9 mouse cellular contexts compared by ENCODE assay signal in the genomic region with DNA sequence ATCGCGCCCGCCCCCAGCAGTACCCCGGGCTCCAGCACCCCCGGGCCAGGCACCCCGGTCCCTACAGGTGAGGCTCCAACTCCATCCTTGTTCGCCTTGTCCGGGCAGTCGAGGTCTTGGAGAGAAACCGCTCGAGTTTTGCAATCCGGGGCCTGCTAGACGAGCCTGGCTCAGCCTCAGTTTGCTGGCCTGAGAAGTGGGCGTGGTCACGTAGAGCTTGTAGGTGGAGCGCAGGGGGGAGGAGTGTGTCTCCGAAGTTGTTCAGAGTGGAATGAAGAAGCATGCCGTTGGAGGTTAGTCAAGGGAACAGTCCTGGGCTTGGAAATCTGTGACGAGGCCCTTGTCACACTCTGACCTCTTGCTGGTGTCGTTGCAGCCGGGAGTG. TPM values are rescaled to one million over a fixed set of nuclear protein-coding genes. Genes with fewer than 3 reads are reported as not detected.
DNase-seq lines count a peak whose midpoint lies in the region; ATAC-seq and TF ChIP-seq lines count a peak whose summit lies in the region.
"Had no signal": no experiment of that assay in that cellular context is flagged by ENCODE, and none has a peak within 500 bp of the region (broad histone marks: within the 10 kb centered on the region; RNA-seq: fewer than 3 reads in every experiment).

No protein-coding gene starts in this region.

- no peaks in the 10 kb centered on the region for H3K9me3 ChIP-seq in heart, embryonic 12.5 days (replicated peaks)
- no peaks in the 10 kb centered on the region for H3K9me3 ChIP-seq in MEL (replicated peaks; ENCODE audit: insufficient read depth, low read length)
- no peaks in the 10 kb centered on the region for H3K9me3 ChIP-seq in intestine, embryonic 15.5 days

- H3K27ac ChIP-seq in heart, embryonic 12.5 days (ENCODE audit: poor library complexity, severe bottlenecking), result peak overlapping the region; percentile 78
- peak overlapping the region; percentile 76 for H3K27ac ChIP-seq in MEL (ENCODE audit: control insufficient read depth, low read depth, low read length)
- peak overlapping the region; percentile 21; the same call in 1 of the 2 replicates for H3K27ac ChIP-seq in embryonic fibroblast, embryonic 13.5 days (ENCODE audit: insufficient read depth, low read length)
- H3K27ac ChIP-seq in intestine, embryonic 15.5 days, result peak overlapping the region; percentile 87

- H3K27me3 ChIP-seq in heart, embryonic 12.5 days (replicated peaks), result peaks cover 30% of the 10 kb centered on the region
- no peaks in the 10 kb centered on the region for H3K27me3 ChIP-seq in MEL (ENCODE audit: control insufficient read depth in 1 of 2, insufficient read depth in 2 of 2, low read length in 2 of 2)
- peaks cover 10% of the 10 kb centered on the region for H3K27me3 ChIP-seq in intestine, embryonic 15.5 days (replicated peaks)

- no peak for TF ChIP-seq RAD21 in MEL (IDR thresholded peaks at IDR 0.05; ENCODE audit: low read depth, low read length)

- no peaks in the 10 kb centered on the region for H3K36me3 ChIP-seq in heart, embryonic 12.5 days
- H3K36me3 ChIP-seq in MEL (ENCODE audit: control insufficient read depth in 1 of 2, insufficient read depth in 2 of 2, low read length in 2 of 2), result peaks cover 0 to 13% of the 10 kb centered on the region in 2 experiments; a peak in 2 of 4 replicates
- H3K36me3 ChIP-seq in intestine, embryonic 15.5 days, result no peaks in the 10 kb centered on the region

- TF ChIP-seq POLR2A in MEL (IDR thresholded peaks at IDR 0.05; ENCODE audit: control insufficient read depth in 1 of 2, insufficient read depth in 1 of 2, low read depth in 1 of 2, low read length in 2 of 2, poor library complexity in 1 of 2), result peak in 1 of 2 experiments; percentile 50; a peak in 1 of 4 replicates
- peak; percentile 1; the same call in 1 of the 2 replicates for TF ChIP-seq POLR2A in embryonic fibroblast, embryonic 13.5 days (IDR thresholded peaks at IDR 0.05; ENCODE audit: low read depth, low read length)
- no peak for TF ChIP-seq POLR2A in lung, adult 2 months (IDR thresholded peaks at IDR 0.05; ENCODE audit: borderline replicate concordance, extremely low read depth, low read depth, low read length)

- H3K4me1 ChIP-seq in heart, embryonic 12.5 days (replicated peaks), result peaks cover 41% of the 10 kb centered on the region
- peaks cover 0 to 24% of the 10 kb centered on the region in 2 experiments; a peak in 3 of 4 replicates for H3K4me1 ChIP-seq in MEL (ENCODE audit: control insufficient read depth in 1 of 2, insufficient read depth in 2 of 2, low read length in 2 of 2)
- H3K4me1 ChIP-seq in embryonic fibroblast, embryonic 13.5 days (ENCODE audit: control insufficient read depth, insufficient read depth, low read length), result peaks cover 5% of the 10 kb centered on the region; the same call in 1 of the 2 replicates
- H3K4me1 ChIP-seq in intestine, embryonic 15.5 days (replicated peaks), result peaks cover 41% of the 10 kb centered on the region
- H3K4me1 ChIP-seq in lung, adult 2 months (ENCODE audit: control insufficient read depth, insufficient read depth, low read length), result peaks cover 13% of the 10 kb centered on the region

- TF ChIP-seq CTCF in MEL (IDR thresholded peaks at IDR 0.05 in 2 of 3, conservative IDR thresholded peaks at IDR 0.05 in 1 of 3; ENCODE audit: control insufficient read depth in 1 of 3, insufficient read depth in 1 of 3, low read depth in 2 of 3, low read length in 3 of 3, poor library complexity in 1 of 3, severe bottlenecking in 1 of 3), result no peak
- no peak for TF ChIP-seq CTCF in embryonic fibroblast, embryonic 13.5 days (IDR thresholded peaks at IDR 0.05; ENCODE audit: borderline replicate concordance, insufficient read depth, low read length)
- TF ChIP-seq CTCF in lung, adult 2 months (IDR thresholded peaks at IDR 0.05; ENCODE audit: insufficient read depth, low read length), result no peak

- H3K4me2 ChIP-seq in heart, embryonic 12.5 days, result peak overlapping the region; percentile 74
- H3K4me2 ChIP-seq in intestine, embryonic 15.5 days (replicated peaks), result peak overlapping the region; percentile 95

- TF ChIP-seq EP300 in MEL (IDR thresholded peaks at IDR 0.05; ENCODE audit: low read depth in 1 of 2, low read length in 2 of 2), result no peak

- H3K9ac ChIP-seq in heart, embryonic 12.5 days, result peak overlapping the region; percentile 66
- peak overlapping the region; percentile 80 for H3K9ac ChIP-seq in MEL (ENCODE audit: control insufficient read depth, low read depth, low read length, poor library complexity, severe bottlenecking)
- peak overlapping the region; percentile 57 for H3K9ac ChIP-seq in intestine, embryonic 15.5 days

- peaks cover 8% of the 10 kb centered on the region for H3K79me2 ChIP-seq in MEL (ENCODE audit: control insufficient read depth, insufficient read depth, low read length, poor library complexity)

- ATAC-seq in heart, embryonic 12.5 days (ENCODE audit: insufficient number of reproducible peaks, low FRiP score), result peak; percentile 76
- ATAC-seq in intestine, embryonic 15.5 days, result peak; percentile 69

- peak overlapping the region; percentile 69 for H3K4me3 ChIP-seq in heart, embryonic 12.5 days
- H3K4me3 ChIP-seq in MEL (ENCODE audit: control insufficient read depth in 1 of 2, insufficient read depth in 1 of 2, low read depth in 2 of 2, low read length in 2 of 2), result peak overlapping the region; percentile 72 to 93
- peak overlapping the region; percentile 58 for H3K4me3 ChIP-seq in embryonic fibroblast, embryonic 13.5 days (ENCODE audit: insufficient read depth, low read length)
- H3K4me3 ChIP-seq in intestine, embryonic 15.5 days (replicated peaks), result peak overlapping the region; percentile 66
- peak overlapping the region; percentile 72 for H3K4me3 ChIP-seq in lung, adult 2 months (replicated peaks; ENCODE audit: extremely low read depth, low read depth, low read length)

- WGBS in heart, embryonic 12.5 days, result under 1% methylated on average over 21 of the region's 21 CpGs
- WGBS in intestine, embryonic 15.5 days, result 2% methylated on average over 21 of the region's 21 CpGs
- WGBS in lung, adult 2 months, result 2% methylated on average over 21 of the region's 21 CpGs

- DNase-seq in heart, adult 9 months (ENCODE audit: low spot score in 2 of 2), result no peak
- peak; percentile 95 for DNase-seq in MEL (ENCODE audit: low read depth, low spot score)
- no peak for DNase-seq in lung, adult 2 months
- peak; percentile 85 for DNase-seq in skeletal muscle tissue, adult 2 months (ENCODE audit: low read depth, low spot score)
- DNase-seq in cerebellum, postnatal 10 days, result no peak

TF ChIP-seq in MEL, 35 proteins besides CTCF, POLR2A, EP300 and RAD21 (continues in another document):
- TF ChIP-seq ZMIZ1 (IDR thresholded peaks at IDR 0.05; ENCODE audit: low read depth, low read length) (no peak), ETS1 (IDR thresholded peaks at IDR 0.05; ENCODE audit: low read depth, low read length) (peak; percentile 27; the same call in 1 of the 2 replicates), MXI1 (IDR thresholded peaks at IDR 0.05; ENCODE audit: low read depth, low read length) (peak; percentile 89; the same call in 1 of the 2 replicates)

RNA-seq across cellular contexts. Expression of a gene that starts 0.5 kb away (rescaled TPM):
- polyA plus RNA-seq in heart, embryonic 12.5 days (2016; fragmentation: Nextera tagmentation; extraction: Ambion mirVana), result 54.4 and 57.6 TPM in 2 replicates
- 53.4 and 53.5 TPM in 2 replicates for total RNA-seq in MEL (2012; rRNA removed)
- 10 to 100 TPM in 1 of 2 experiments, not detected in 1; 97.6 TPM for polyA plus RNA-seq in MEL (2012; ENCODE audit: insufficient read depth in 1 of 2, insufficient read length in 2 of 2, low read depth in 1 of 2, low replicate concordance in 2 of 2, missing spikeins in 1 of 2)
- polyA plus RNA-seq in embryonic fibroblast, embryonic 13.5 days (2011; ENCODE audit: insufficient read length, low read depth, missing spikeins), result 25.1 and 32.1 TPM in 2 replicates
- 127 and 147 TPM in 2 replicates for polyA plus RNA-seq in intestine, embryonic 15.5 days (2015; fragmentation: Nextera tagmentation; extraction: Ambion mirVana)
- polyA plus RNA-seq in lung, adult 2 months (2012; rRNA removed), result 200 and 245 TPM in 2 replicates

RNA-seq across cellular contexts. Expression of a gene that starts 2.4 kb away (rescaled TPM):
- polyA plus RNA-seq in heart, embryonic 12.5 days (2016; fragmentation: Nextera tagmentation; extraction: Ambion mirVana), result 23.3 and 23.5 TPM in 2 replicates
- 18.4 and 25.3 TPM in 2 replicates for total RNA-seq in MEL (2012; rRNA removed)
- 10 to 100 TPM in 1 of 2 experiments, not detected in 1; 51.2 TPM for polyA plus RNA-seq in MEL (2012; ENCODE audit: insufficient read depth in 1 of 2, insufficient read length in 2 of 2, low read depth in 1 of 2, low replicate concordance in 2 of 2, missing spikeins in 1 of 2)
- polyA plus RNA-seq in embryonic fibroblast, embryonic 13.5 days (2011; ENCODE audit: insufficient read length, low read depth, missing spikeins), result 14.5 and 19.5 TPM in 2 replicates
- polyA plus RNA-seq in intestine, embryonic 15.5 days (2015; fragmentation: Nextera tagmentation; extraction: Ambion mirVana), result 13.8 and 20.9 TPM in 2 replicates
- polyA plus RNA-seq in lung, adult 2 months (2012; rRNA removed), result 152 and 163 TPM in 2 replicates

RNA-seq across cellular contexts. Expression of a gene that starts 16.1 kb away (rescaled TPM):
- polyA plus RNA-seq in heart, embryonic 12.5 days (2016; fragmentation: Nextera tagmentation; extraction: Ambion mirVana), result not detected in 2 replicates
- not detected in 2 replicates for total RNA-seq in MEL (2012; rRNA removed)
- under 1 TPM in 1 of 2 experiments, not detected in 1; 0.14 TPM for polyA plus RNA-seq in MEL (2012; ENCODE audit: insufficient read depth in 1 of 2, insufficient read length in 2 of 2, low read depth in 1 of 2, low replicate concordance in 2 of 2, missing spikeins in 1 of 2)
- not detected in 2 replicates for polyA plus RNA-seq in embryonic fibroblast, embryonic 13.5 days (2011; ENCODE audit: insufficient read length, low read depth, missing spikeins)
- 1.7 and 2.8 TPM in 2 replicates for polyA plus RNA-seq in intestine, embryonic 15.5 days (2015; fragmentation: Nextera tagmentation; extraction: Ambion mirVana)
- 0.86 and 0.91 TPM in 2 replicates for polyA plus RNA-seq in lung, adult 2 months (2012; rRNA removed)
- total RNA-seq: gastrocnemius, postnatal 4 days had no signal

RNA-seq across cellular contexts. Expression of a gene that starts 28.2 kb away (rescaled TPM):
- polyA plus RNA-seq in heart, embryonic 12.5 days (2016; fragmentation: Nextera tagmentation; extraction: Ambion mirVana), result 80.4 and 82.6 TPM in 2 replicates
- 37.8 and 40.0 TPM in 2 replicates for total RNA-seq in MEL (2012; rRNA removed)
- polyA plus RNA-seq in MEL (2012; ENCODE audit: insufficient read depth in 1 of 2, insufficient read length in 2 of 2, low read depth in 1 of 2, low replicate concordance in 2 of 2, missing spikeins in 1 of 2), result 100 to 1,000 TPM in 1 of 2 experiments, not detected in 1; 101 TPM
- 63.9 and 72.7 TPM in 2 replicates for polyA plus RNA-seq in embryonic fibroblast, embryonic 13.5 days (2011; ENCODE audit: insufficient read length, low read depth, missing spikeins)
- 75.0 and 80.7 TPM in 2 replicates for polyA plus RNA-seq in intestine, embryonic 15.5 days (2015; fragmentation: Nextera tagmentation; extraction: Ambion mirVana)
- 108 and 123 TPM in 2 replicates for polyA plus RNA-seq in lung, adult 2 months (2012; rRNA removed)

RNA-seq across cellular contexts. Expression of a gene that starts 38.1 kb away (rescaled TPM):
- 0.69 TPM in 1 of 2 replicates, not detected in the other for polyA plus RNA-seq in heart, embryonic 12.5 days (2016; fragmentation: Nextera tagmentation; extraction: Ambion mirVana)
- total RNA-seq in MEL (2012; rRNA removed), result not detected in 2 replicates
- polyA plus RNA-seq in MEL (2012; ENCODE audit: insufficient read depth in 1 of 2, insufficient read length in 2 of 2, low read depth in 1 of 2, low replicate concordance in 2 of 2, missing spikeins in 1 of 2), result under 1 TPM in 1 of 2 experiments, not detected in 1; 0.84 TPM
- polyA plus RNA-seq in embryonic fibroblast, embryonic 13.5 days (2011; ENCODE audit: insufficient read length, low read depth, missing spikeins), result not detected in 2 replicates
- polyA plus RNA-seq in intestine, embryonic 15.5 days (2015; fragmentation: Nextera tagmentation; extraction: Ambion mirVana), result 6.9 and 9.2 TPM in 2 replicates
- 14.4 and 15.9 TPM in 2 replicates for polyA plus RNA-seq in lung, adult 2 months (2012; rRNA removed)

Comparison
In these comparisons a context has a peak if more than half of its experiments do, and no peak if none do; other contexts are left out.
1. H3K27ac ChIP-seq: peak in every context shown above with its lines; median percentile 87 in intestine, embryonic 15.5 days; 78 in heart, embryonic 12.5 days; 76 in MEL; 21 in embryonic fibroblast, embryonic 13.5 days.
2. DNase-seq: peak in MEL (single experiment) and skeletal muscle tissue, adult 2 months (single experiment); none in heart, adult 9 months (0 of 2), lung, adult 2 months (single experiment) and cerebellum, postnatal 10 days (0 of 2).
3. Peak in every context shown above with its lines, with median percentiles within 50 percentile points of each other: H3K4me3 ChIP-seq and H3K9ac ChIP-seq.